21 mouse cellular contexts compared by ENCODE assay signal in the genomic region with DNA sequence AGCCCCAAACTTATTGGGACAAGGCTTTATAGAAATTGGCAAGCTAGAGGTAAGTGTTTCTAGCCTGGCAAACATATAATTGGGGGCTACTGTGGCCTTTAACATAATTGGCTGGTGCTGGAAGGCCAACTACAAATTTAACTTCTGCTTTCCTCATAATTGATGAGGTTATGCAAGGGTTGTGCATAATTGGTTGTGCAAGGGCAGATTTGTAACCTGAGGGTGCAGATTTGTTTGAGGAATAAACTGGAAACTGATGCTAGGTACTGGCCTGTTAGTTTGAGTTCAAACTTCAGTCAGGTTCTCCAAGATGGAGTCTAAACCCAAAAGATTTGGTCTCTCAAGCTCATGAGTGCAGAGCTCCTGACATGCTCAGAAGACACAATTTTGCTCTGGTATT.
"Had no signal": no experiment of that assay in that cellular context is flagged by ENCODE, and none has a peak within 500 bp of the region (broad histone marks: within the 10 kb centered on the region; RNA-seq: fewer than 3 reads in every experiment).

No protein-coding gene starts in this region.

- H3K27ac ChIP-seq: kidney, embryonic 15.5 days; left cerebral cortex, adult 2 months; limb, embryonic 13.5 days; liver, embryonic 15.5 days; neural tube, embryonic 12.5 days; stomach, embryonic 15.5 days had no signal

- H3K27me3 ChIP-seq: kidney, embryonic 15.5 days; limb, embryonic 13.5 days; liver, embryonic 15.5 days; neural tube, embryonic 12.5 days; stomach, embryonic 15.5 days had no signal

- H3K36me3 ChIP-seq: kidney, embryonic 15.5 days; limb, embryonic 13.5 days; liver, embryonic 15.5 days; neural tube, embryonic 12.5 days; stomach, embryonic 15.5 days had no signal

- H3K4me1 ChIP-seq: kidney, embryonic 15.5 days; limb, embryonic 13.5 days; neural tube, embryonic 12.5 days; stomach, embryonic 15.5 days had no signal

- H3K9ac ChIP-seq: kidney, embryonic 15.5 days; limb, embryonic 13.5 days; liver, embryonic 15.5 days; neural tube, embryonic 12.5 days; stomach, embryonic 15.5 days had no signal

- H3K9me3 ChIP-seq: kidney, embryonic 15.5 days; limb, embryonic 13.5 days; liver, embryonic 15.5 days; neural tube, embryonic 12.5 days; stomach, embryonic 15.5 days had no signal

- DNase-seq: kidney, adult 11 months; kidney, adult 8-10 months; kidney, postnatal 10 days; kidney, postnatal 36 days; layer of hippocampus, postnatal 36 days; left cerebral cortex, postnatal 4 days; liver; lung, adult 2 months; lung, postnatal 14 days; lung, postnatal 4 days; midbrain, embryonic 14.5 days; retina, postnatal 1 day; right cerebral cortex, postnatal 25 days; spleen, adult 18-20 months; thymus, postnatal 25 days had no signal

- H3K4me2 ChIP-seq: kidney, embryonic 15.5 days; limb, embryonic 13.5 days; liver, embryonic 15.5 days; neural tube, embryonic 12.5 days; stomach, embryonic 15.5 days had no signal

- H3K4me3 ChIP-seq: kidney, embryonic 15.5 days; left cerebral cortex, adult 2 months; limb, embryonic 13.5 days; liver, embryonic 15.5 days; neural tube, embryonic 12.5 days; stomach, embryonic 15.5 days had no signal
